Mouse (Mus musculus) cerebellum, adult 2 months (tissue): Measurements from ENCODE around the gene Kcnk5.

Experiments
- CTCF ChIP-seq: fragments of 200-500 bp; IDR thresholded peaks from 2 replicates; pipeline ENCODE4 v1.5.1; 2011; ENCODE audit warnings: low read depth, mild to moderate bottlenecking, control low read depth, low read length, moderate library complexity, borderline replicate concordance; ENCODE audit not compliant: insufficient read depth
- POLR2A ChIP-seq: fragments of 200-500 bp; IDR thresholded peaks from 2 replicates; pipeline ENCODE4 v1.6.1; 2011; ENCODE audit warnings: low read length, control low read depth, borderline replicate concordance; ENCODE audit not compliant: insufficient read depth

DNA sequence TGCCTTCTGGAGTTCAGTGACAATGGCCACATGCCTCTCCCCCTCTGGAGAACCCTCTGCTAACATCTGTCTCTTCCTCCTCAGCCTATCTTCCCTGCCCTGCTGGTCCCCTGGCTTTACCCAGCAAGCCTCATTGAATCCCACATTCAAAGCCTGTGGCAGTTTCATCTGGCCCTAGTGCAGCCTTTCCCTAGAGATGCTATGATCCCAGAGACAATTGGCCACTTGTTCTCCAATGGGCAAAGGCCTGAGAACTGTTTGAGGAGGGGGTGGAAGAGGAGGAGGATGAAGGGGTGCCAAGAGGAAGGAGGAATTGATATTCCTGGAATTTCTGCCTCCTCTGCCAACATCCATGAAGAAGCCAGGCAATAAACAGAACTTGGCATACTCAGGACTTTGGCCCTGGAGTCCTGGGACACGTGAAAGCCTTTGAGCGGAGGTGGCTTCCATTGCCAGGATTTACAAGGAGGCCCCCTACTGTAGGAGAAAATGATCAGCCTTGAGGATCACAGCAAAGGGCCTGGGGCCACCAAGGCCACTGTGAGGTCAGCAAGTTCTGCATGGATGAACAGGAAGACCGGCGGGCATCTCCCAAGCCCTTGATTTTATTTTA is 11.6 kb upstream of the Kcnk5 start:
- TF ChIP-seq POLR2A, result no peak
- no peak for TF ChIP-seq CTCF
